Mouse (Mus musculus) midbrain, embryonic 12.5 days (tissue): ENCODE results near the gene Tbc1d10b. TPM values are rescaled to one million over a fixed set of nuclear protein-coding genes. Genes with fewer than 3 reads are reported as not detected.
"Not testable (repeated sequence)": the region's sequence is repeated elsewhere in the genome, so short reads cannot be mapped to it uniquely, and the experiment has no call there.

Experiments used
- ATAC-seq: fragments of 200-750 bp; cut with Nextera tagmentation; 2 replicates; pipeline ENCODE4 v1.8.0; 2017; ENCODE audit warnings: low read depth, moderate TSS enrichment, moderate library complexity; ENCODE audit not compliant: low FRiP score
- H3K27ac ChIP-seq: fragments of 300-500 bp; sonication (generic); replicated peaks from 2 replicates; pipeline ENCODE4 v1.5.1; 2016; ENCODE audit warnings: mild to moderate bottlenecking
- H3K27me3 ChIP-seq: fragments of 300-500 bp; sonication (generic); 2 replicates; pipeline ENCODE4 v1.6.1; 2016; ENCODE audit warnings: mild to moderate bottlenecking
- H3K36me3 ChIP-seq: fragments of 300-500 bp; sonication (generic); 2 replicates; pipeline ENCODE4 v1.6.1; 2016
- H3K4me1 ChIP-seq: fragments of 300-500 bp; sonication (generic); 2 replicates; pipeline ENCODE4 v1.6.1; 2016
- H3K4me2 ChIP-seq: fragments of 300-500 bp; sonication (generic); replicated peaks from 2 replicates; pipeline ENCODE4 v1.6.1; 2016; ENCODE audit warnings: mild to moderate bottlenecking, moderate library complexity
- H3K4me3 ChIP-seq: fragments of 300-500 bp; sonication (generic); 2 replicates; pipeline ENCODE4 v1.5.1; 2016; ENCODE audit warnings: mild to moderate bottlenecking
- H3K9ac ChIP-seq: fragments of 300-500 bp; sonication (generic); replicated peaks from 2 replicates; pipeline ENCODE4 v1.6.1; 2016; ENCODE audit warnings: mild to moderate bottlenecking, moderate library complexity
- H3K9me3 ChIP-seq: fragments of 300-500 bp; sonication (generic); 2 replicates; pipeline ENCODE4 v1.6.1; 2016; ENCODE audit warnings: mild to moderate bottlenecking
- WGBS: fragments of 180-500 bp; shearing (Covaris S2); methylation state at CpG from one replicate; pipeline ENCODE4 v1.1.7; 2016; 5-methylcytosine and 5-hydroxymethylcytosine counted together
- polyA plus RNA-seq: library from polyadenylated mRNA; unstranded; fragments of >200 nt; fragmentation: Nextera tagmentation; extraction: Ambion mirVana; gene quantifications from 2 replicates; pipeline ENCODE4 v1.2.1, GENCODE M21; 2016

The Tbc1d10b gene
- polyA plus RNA-seq, 1 experiment from 2014 or later, result 42.9 TPM

DNA sequence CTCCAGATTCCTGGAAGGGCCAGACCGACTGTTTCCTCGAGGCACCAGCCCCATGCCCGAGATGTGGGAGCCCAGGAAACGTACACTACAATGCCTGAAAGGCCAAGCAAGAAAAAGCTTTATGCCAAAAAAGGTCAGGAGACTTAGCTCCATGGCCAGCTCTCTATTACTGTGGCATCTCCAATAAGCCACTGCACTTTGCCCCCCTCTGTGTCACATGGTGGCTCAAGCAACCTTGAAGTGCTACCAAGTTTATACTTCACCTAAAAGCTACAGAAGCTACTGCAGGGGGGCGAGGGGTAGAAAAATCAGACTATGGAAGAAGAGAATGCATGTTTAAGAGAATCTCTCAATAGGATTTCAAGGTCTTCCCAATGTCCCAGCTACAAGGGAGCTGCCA lies 15.3 kb downstream of the Tbc1d10b start:
- H3K9ac ChIP-seq, result no peak overlapping the region
- ATAC-seq, result no peak
- peaks cover 28% of the 10 kb centered on the region for H3K4me1 ChIP-seq
- H3K9me3 ChIP-seq, result no peaks in the 10 kb centered on the region
- H3K4me3 ChIP-seq, result no peak overlapping the region
- H3K4me2 ChIP-seq, result no peak overlapping the region
- 90% methylated on average over 5 of the region's 5 CpGs for WGBS
- H3K27me3 ChIP-seq, result no peaks in the 10 kb centered on the region
- no peak overlapping the region for H3K27ac ChIP-seq
- peaks cover 55% of the 10 kb centered on the region for H3K36me3 ChIP-seq

DNA sequence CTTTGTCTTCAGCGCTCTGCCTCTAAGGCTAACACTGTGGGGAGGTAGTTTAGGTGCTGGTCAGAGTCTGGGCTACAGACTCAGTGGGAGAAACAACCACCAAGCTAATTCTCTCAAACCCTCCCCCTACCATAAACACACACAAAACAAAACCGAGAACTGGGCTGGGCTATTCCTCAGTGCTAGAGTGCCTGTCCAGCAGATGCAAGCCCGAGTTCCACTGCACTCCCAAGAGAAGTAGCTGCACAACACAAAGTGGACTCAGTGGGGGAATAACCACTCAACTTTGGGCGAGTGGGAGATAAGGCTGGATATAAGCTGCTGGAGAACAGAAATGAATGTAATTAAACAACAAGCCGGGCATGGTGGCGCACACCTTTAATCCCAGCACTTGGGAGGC lies 17.6 kb downstream of the Tbc1d10b start:
- Histone ChIP-seq H3K4me2 (no peak overlapping the region), H3K9ac (no peak overlapping the region), H3K36me3 (peaks cover 42% of the 10 kb centered on the region), H3K27me3 (no peaks in the 10 kb centered on the region), H3K27ac (no peak overlapping the region), H3K9me3 (no peaks in the 10 kb centered on the region), H3K4me3 (no peak overlapping the region), H3K4me1 (peaks cover 16% of the 10 kb centered on the region)
- WGBS, result 89% methylated on average over 6 of the region's 6 CpGs
- ATAC-seq, result no peak

DNA sequence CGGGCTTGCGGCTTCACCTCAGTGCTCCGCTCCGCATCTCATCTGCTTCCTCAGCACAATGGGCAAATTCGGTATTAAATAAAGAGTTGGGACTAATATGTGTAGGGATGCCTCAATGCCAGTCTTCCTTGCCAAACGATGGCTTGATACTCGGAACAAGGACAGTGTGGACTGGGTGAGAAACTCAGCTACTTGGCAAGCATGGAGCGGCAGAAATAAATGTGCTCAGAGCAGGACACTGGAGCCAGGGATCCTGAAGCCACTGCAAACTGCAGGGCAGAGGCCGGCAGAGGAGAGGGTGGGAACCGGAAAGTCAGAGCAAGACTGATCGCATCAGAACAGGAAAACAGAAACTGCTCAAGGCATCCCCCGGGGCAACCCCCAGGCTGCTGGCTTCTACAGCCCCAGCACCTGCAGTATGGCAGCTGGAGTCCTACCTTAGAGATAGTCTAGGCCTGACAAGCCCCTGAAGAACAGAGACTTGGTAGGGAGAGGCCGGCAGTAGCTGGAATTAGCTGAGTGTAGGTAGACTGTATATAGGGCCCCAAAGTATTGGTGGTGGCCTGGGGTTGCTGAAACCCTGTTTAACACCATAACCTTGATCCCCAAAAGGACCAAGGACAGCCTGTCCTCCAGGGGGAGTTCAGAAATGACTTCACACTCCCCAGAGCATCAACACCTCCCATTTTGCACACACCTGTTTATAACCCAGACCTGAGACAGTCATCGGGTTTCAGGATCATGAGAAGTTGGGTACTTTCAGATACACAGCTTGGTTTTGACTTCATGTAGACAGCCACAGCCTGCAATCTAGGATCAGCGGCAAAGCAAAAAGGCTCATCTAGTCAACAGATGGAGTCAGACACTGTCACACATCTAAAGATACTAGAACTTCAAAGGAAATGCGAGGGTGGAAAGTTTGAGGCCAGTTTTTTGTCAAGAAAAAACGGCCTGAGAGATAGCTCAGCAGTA lies 19.7 kb downstream of the Tbc1d10b start:
- H3K4me3 ChIP-seq, result no peak overlapping the region
- H3K36me3 ChIP-seq, result peaks cover 30% of the 10 kb centered on the region
- no peak overlapping the region for H3K4me2 ChIP-seq
- WGBS, result 85% methylated on average over 17 of the region's 17 CpGs
- no peak for ATAC-seq
- H3K27ac ChIP-seq, result no peak overlapping the region
- no peaks in the 10 kb centered on the region for H3K27me3 ChIP-seq
- no peaks in the 10 kb centered on the region for H3K4me1 ChIP-seq
- no peaks in the 10 kb centered on the region for H3K9me3 ChIP-seq
- H3K9ac ChIP-seq, result no peak overlapping the region

DNA sequence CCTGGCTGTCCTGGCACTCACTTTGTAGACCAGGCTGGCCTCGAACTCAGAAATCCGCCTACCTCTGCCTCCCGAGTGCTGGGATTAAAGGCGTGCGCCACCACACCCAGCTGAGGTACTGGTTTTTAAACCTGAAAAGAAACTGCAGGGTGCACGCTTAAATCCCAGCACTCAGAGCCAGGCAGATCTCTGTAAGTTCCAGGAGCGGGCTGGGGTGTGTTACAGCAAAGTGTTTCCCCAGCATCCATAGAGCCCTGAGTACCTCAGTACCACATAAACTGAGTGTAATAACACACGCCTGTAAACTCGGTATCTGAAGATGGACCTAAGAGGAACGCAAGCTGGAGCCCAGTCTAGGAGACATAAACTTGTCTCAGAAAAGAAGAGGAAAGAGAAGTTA lies 20.9 kb downstream of the Tbc1d10b start:
- Histone ChIP-seq H3K9me3 (no peaks in the 10 kb centered on the region), H3K36me3 (peaks cover 18% of the 10 kb centered on the region), H3K4me2 (no peak overlapping the region), H3K4me3 (no peak overlapping the region), H3K4me1 (no peaks in the 10 kb centered on the region), H3K27ac (no peak overlapping the region), H3K9ac (no peak overlapping the region), H3K27me3 (no peaks in the 10 kb centered on the region)
- no peak for ATAC-seq
- WGBS, result 72% methylated on average over 10 of the region's 10 CpGs

DNA sequence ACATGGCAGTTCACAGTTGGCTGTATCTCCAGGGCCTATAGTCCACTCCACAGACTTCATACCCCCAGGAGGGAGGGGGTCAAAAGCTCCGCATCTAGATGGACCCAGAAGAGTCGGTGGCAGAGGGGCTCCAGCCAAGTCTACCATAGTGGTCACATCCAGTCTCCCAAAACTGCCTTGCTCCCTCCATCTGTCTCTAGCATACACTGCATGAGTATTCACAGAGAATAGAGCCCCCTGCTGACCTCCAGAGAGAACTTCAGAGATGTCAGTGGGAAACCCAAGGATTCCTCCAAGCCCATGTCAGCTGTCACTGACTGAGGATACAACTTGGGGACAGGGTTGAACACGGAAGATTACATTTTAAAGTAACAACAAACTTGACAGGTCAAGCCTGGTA lies 22.7 kb downstream of the Tbc1d10b start:
- Histone ChIP-seq H3K27me3 (no peaks in the 10 kb centered on the region), H3K27ac (no peak overlapping the region), H3K36me3 (peaks cover 2% of the 10 kb centered on the region; the same call in 1 of the 2 replicates), H3K9me3 (no peaks in the 10 kb centered on the region), H3K4me3 (no peak overlapping the region), H3K9ac (no peak overlapping the region), H3K4me2 (no peak overlapping the region), H3K4me1 (no peaks in the 10 kb centered on the region)
- ATAC-seq, result no peak
- WGBS, result 72% methylated on average over 3 of the region's 3 CpGs

DNA sequence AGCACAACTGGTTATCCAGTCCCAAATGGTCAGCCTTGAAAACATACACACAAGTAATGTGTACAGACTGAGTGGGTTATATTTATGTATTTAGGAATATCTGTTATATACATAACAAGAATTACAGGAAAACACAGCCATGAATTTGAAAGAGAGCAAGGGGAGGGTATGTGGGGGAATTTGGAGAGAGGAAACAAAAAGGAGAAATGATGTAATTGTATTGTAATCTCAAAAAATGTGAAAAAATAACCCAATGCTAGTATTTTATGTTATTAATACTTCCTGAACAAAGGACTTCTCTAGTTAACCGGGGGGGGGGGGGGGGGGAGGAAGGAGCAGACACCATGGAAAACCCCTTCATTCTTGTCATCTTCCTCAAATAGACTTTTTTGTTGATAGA lies 23.5 kb downstream of the Tbc1d10b start:
- Histone ChIP-seq H3K4me2 (no peak overlapping the region), H3K4me1 (no peaks in the 10 kb centered on the region), H3K9ac (no peak overlapping the region), H3K27ac (no peak overlapping the region), H3K9me3 (no peaks in the 10 kb centered on the region), H3K4me3 (no peak overlapping the region), H3K36me3 (no peaks in the 10 kb centered on the region), H3K27me3 (no peaks in the 10 kb centered on the region)
- no peak for ATAC-seq
- WGBS, result 67% methylated on average over 1 of the region's 1 CpGs

DNA sequence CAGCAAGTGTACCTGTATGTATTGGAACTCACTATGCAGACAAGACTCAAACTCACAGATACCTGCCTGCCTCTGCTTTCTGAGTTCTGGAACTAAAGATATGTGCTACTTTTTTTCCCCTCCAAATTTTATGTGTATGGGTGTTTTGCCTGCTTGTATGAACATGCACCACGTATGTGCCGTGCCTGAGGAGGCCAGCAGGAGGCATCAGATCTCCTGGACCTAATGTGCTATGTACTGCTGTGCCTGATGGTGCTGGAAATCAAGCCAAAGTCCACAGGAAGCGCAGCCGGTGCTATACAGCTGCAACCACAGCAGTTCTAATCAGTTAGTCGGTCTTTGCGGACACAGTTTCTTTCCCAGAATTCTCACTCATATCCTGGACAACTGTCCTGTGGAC lies 24.4 kb downstream of the Tbc1d10b start:
- H3K36me3 ChIP-seq, result no peaks in the 10 kb centered on the region
- H3K9ac ChIP-seq, result no peak overlapping the region
- H3K4me1 ChIP-seq, result no peaks in the 10 kb centered on the region
- no peaks in the 10 kb centered on the region for H3K9me3 ChIP-seq
- 81% methylated on average over 6 of the region's 6 CpGs for WGBS
- no peaks in the 10 kb centered on the region for H3K27me3 ChIP-seq
- ATAC-seq, result no peak
- no peak overlapping the region for H3K27ac ChIP-seq
- no peak overlapping the region for H3K4me2 ChIP-seq
- H3K4me3 ChIP-seq, result no peak overlapping the region

DNA sequence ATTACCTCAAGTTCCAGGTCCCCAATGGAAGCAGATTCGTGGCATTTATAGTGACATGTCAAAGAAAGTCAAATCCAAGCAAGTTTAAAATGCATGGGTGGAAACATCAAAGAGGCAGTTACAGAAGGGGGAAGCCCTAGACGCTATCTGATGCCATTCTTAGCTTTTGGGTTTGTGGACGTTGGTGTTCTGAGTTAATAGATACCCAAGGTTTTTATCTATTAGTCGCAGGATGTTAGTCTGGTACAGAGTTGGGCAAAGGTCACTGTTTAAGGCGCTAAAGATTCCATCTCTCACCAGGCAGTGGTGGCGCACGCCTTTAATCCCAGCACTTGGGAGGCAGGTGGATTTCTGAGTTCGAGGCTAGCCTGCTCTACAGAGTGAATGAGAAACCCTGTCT lies 24.9 kb downstream of the Tbc1d10b start:
- H3K4me3 ChIP-seq, result no peak overlapping the region
- H3K36me3 ChIP-seq, result no peaks in the 10 kb centered on the region
- H3K9me3 ChIP-seq, result no peaks in the 10 kb centered on the region
- no peak overlapping the region for H3K27ac ChIP-seq
- no peak overlapping the region for H3K4me2 ChIP-seq
- 78% methylated on average over 8 of the region's 8 CpGs for WGBS
- H3K27me3 ChIP-seq, result no peaks in the 10 kb centered on the region
- no peak overlapping the region for H3K9ac ChIP-seq
- ATAC-seq, result no peak
- H3K4me1 ChIP-seq, result no peaks in the 10 kb centered on the region

DNA sequence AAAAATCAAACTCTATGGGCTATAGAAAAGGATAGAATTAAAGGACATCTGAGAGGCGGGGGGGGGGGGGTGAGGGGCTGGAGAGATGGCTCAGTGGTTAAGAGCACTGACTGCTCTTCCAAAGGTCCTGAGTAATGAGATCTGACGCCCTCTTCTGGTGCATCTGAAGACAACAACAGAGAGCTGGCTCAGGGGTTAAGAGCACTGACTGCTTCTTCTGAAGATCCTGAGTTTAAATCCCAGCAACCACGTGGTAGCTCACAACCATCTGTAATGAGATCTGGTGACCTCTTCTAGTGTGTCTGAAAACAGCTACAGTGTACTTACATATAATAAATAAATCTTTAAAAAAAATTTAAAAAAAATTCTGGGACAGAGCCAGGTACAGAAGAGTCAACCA lies 26.5 kb downstream of the Tbc1d10b start:
- not testable (repeated sequence) for H3K4me2 ChIP-seq, H3K27me3 ChIP-seq, H3K27ac ChIP-seq, H3K36me3 ChIP-seq, H3K9me3 ChIP-seq, H3K9ac ChIP-seq, H3K4me3 ChIP-seq, H3K4me1 ChIP-seq, ATAC-seq
- WGBS, result 30% methylated on average over 3 of the region's 3 CpGs

DNA sequence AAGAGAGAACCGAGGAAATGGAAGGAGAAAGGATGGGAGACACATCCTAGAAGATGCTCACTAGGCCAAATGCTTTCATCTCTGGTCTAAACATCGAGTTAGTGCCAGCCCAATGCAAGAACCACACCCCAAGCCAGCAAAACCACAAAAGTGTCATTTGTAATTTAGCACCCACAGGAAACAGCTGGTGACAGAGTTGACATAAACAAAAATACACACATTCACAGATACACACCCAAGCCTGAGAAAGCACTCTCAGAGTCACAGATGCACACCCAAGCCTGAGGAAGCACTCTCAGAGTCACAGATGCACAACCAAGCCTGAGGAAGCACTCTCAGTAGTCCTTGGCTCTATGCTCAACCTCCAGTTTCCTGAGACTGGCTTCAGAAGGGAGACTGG lies 27.5 kb downstream of the Tbc1d10b start:
- H3K36me3 ChIP-seq, result no peaks in the 10 kb centered on the region
- no peak overlapping the region for H3K27ac ChIP-seq
- ATAC-seq, result no peak
- H3K4me3 ChIP-seq, result no peak overlapping the region
- H3K4me2 ChIP-seq, result no peak overlapping the region
- H3K9me3 ChIP-seq, result no peaks in the 10 kb centered on the region
- WGBS, result 80% methylated on average over 2 of the region's 2 CpGs
- no peak overlapping the region for H3K9ac ChIP-seq
- no peaks in the 10 kb centered on the region for H3K27me3 ChIP-seq
- no peaks in the 10 kb centered on the region for H3K4me1 ChIP-seq

DNA sequence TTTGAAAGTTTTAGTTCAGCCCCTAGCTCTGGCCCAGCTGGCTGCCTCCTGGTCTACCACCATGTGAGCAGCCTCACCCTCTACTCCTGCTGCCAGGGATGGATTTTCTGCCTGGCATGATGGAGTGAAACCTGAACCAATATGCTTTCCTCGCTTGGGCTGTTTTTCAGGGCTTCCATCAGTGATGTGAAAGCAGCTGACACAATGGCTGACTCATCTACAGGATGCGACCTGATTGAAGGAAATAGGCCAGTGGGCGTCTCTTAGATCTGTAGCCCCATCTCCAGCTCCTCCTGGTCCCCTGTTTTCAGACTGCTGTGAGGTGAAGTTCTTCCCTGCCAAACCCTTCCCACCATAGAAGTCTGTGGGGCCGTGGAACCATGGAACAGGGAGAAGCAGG lies 31.3 kb downstream of the Tbc1d10b start:
- Histone ChIP-seq H3K9ac (no peak overlapping the region), H3K4me3 (no peak overlapping the region), H3K27ac (no peak overlapping the region), H3K36me3 (no peaks in the 10 kb centered on the region), H3K27me3 (no peaks in the 10 kb centered on the region), H3K4me1 (no peaks in the 10 kb centered on the region), H3K9me3 (no peaks in the 10 kb centered on the region), H3K4me2 (no peak overlapping the region)
- no peak for ATAC-seq
- 74% methylated on average over 4 of the region's 4 CpGs for WGBS

DNA sequence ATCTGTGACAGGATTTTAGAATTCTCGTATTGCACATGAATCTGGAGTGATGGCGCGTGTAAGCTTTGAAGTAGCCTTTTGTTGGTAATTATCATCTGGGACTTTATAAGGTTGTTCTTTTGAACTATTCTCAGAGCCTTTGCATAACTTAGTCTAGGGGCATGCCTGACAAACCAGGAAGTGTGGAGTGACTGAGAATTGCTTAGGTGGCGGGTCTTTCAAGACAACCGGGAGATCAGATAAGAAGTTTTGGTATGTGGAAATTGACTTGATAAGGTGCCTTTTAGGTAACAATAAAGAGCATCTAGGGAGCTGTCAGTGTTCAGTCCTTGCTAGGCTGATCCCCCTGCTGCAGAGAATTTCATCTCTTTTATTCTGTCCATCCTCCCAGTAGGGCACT lies 41.8 kb downstream of the Tbc1d10b start:
- no peak overlapping the region for H3K27ac ChIP-seq
- WGBS, result 93% methylated on average over 5 of the region's 5 CpGs
- no peak for ATAC-seq
- no peaks in the 10 kb centered on the region for H3K9me3 ChIP-seq
- no peak overlapping the region for H3K4me2 ChIP-seq
- H3K4me3 ChIP-seq, result no peak overlapping the region
- no peak overlapping the region for H3K9ac ChIP-seq
- no peaks in the 10 kb centered on the region for H3K27me3 ChIP-seq
- no peaks in the 10 kb centered on the region for H3K36me3 ChIP-seq
- H3K4me1 ChIP-seq, result no peaks in the 10 kb centered on the region
